Mouse (Mus musculus) T-helper 17 cell (primary cell): ENCODE results near the gene Prkg1.
"Not testable (repeated sequence)": the region's sequence is repeated elsewhere in the genome, so short reads cannot be mapped to it uniquely, and the experiment has no call there.

Experiments used
- in situ Hi-C, 2 experiments: fragments of 300-600 bp; cut with MboI, MseI; formaldehyde crosslinking; loops; 1 replicate in 1 of 2; 2 replicates in 1 of 2; pipeline ENCODE4 v1.15.1; 2025; ENCODE audit warnings: high pct_unique_total_duplicates in 2 of 2

The Prkg1 gene

DNA sequence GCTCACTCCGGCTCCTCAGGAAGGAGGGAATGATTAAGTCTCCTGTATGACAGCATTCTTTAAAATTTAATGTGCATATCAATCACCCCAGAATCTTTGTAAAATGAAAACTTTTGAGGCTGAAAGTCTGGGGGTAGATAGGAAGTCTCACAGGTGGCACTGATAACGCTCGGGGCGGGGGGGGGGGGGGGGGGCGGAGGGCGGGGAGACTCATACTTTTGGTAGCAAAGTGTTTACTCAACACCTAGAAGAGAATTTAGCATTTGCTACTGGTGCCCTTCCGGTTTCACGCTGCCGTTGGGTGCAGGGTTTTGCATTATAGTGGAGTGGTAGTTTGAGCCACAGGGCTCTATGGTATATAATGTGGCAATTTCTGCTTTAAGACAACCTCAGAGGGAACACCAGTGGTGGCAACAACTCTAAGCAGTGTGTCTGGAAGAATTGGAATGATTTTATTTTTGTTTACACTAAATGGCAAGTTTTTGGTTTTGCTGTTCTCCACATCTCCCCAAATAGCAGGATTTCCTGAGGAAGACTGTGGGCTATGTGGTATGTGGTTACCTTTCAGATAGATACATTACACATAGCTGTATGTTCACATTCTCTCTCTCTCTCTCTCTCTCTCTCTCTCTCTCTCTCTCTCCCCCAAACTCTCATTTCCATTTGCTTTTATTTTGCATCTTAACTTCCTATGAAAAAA, 427.5 kb downstream of the Prkg1 start:
- in situ Hi-C loops = no loop called here

DNA sequence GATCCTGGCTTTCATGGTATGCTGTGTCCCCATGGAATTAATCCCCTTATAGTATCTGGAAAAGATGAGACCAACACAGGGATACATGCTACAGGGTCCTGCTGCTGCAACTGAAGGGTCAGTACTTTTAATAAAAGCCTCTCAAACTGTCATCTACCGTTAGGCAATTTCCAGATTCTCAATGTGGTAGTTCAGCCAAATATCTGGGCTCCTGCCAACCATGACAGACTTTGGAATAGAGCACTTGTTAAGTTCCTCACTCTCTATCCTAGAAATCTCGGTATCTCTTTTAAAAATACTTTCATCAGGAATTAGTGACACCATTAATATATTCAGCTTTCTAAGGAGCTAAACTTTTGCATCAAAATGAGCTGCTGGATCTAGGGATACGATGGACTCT, 428.5 kb downstream of the Prkg1 start:
- in situ Hi-C loops = no loop called here

DNA sequence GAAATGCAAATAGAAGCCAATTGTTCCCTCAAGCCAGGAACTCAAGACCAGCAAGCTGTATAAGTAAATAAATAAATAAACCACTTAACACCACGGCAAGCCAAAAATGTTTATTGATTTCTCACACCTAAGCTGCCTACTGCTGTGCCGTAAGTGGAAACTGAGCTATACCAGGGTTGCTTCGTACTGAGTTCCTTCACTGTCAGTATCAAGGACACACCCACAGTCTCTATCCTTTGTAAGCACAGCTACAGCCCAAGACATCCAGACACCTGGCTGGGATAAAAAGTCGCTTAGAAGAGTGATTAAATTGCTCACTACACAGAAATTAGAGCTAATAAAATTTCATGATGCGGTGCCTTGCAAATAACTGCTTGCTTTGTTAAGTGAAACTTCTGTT, 434.9 kb downstream of the Prkg1 start:
- in situ Hi-C loops = no loop called here

DNA sequence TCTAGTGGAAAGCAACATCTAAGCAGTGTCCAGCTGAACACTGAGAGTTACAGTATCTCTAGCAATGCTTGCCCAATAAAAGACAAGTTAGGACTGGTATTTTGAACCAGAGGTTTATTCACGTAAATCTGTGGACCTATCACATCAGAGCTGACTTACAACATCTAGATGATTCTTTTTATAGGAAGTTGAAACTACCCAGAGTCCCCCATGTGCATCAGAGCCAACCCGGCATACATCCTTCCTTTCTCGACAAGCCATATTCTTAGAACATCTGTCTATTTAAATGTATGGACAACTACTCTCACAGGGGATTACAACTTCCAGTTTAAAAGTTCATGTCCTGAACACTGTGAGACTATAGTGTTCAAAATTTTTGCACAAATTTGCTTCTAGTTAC, 460.1 kb downstream of the Prkg1 start:
- in situ Hi-C loops = no loop called here

DNA sequence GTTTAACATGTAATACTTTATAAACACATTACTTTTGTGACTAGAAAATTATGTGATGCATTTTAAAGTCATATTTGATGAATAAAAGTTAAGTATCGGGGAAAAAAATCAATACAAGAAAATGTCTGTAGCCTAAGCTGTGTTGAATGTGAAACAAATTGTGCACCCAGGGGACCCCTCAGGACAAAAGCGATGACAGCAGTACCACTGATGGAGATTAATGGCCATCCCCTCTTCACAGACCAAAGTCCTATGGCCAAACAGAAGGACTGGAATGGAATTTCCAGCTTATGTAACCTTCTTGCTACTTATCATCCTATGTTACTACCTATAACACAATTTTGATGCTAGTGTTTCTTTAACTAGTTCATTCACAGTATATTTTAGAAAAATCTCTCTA, 473.6 kb downstream of the Prkg1 start:
- in situ Hi-C loops = no loop called here

DNA sequence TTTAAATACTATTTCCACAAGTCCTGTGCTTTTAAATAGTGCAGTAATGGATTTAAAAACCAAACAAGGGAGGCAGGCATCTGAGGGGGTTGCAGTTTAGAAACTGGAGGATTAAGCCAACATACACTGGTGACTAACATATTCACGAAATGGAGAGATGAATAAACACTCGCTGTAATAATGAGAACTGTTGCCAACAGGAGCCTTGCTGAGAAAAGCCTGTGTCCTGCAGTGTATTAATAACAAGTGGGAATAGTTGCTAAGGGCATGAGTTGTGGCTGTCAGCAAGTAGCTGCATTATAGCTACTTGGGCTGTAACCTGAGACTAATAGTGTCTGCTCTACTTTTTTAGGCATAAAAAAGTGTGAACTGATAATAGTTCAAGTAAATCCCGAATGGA, 480.3 kb downstream of the Prkg1 start:
- in situ Hi-C loops = no loop called here

DNA sequence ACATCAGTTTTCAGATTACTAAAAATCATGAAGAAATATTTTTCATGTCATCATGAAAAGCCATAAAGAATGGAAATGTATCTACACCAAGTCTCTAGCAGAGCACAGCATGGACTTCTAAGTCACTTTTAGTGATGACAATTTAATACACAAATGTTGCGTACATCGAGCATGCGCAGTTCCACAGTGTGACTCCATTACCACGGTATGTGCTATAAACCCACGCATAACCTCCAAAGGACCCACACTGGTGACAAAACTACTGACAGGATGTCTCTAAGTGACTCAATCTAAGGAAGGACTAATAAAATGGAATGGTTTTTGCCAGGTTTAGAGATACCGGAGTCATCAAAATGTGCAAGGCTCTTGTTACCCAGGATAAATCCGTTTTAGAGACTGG, 480.7 kb downstream of the Prkg1 start:
- in situ Hi-C loops = no loop called here

DNA sequence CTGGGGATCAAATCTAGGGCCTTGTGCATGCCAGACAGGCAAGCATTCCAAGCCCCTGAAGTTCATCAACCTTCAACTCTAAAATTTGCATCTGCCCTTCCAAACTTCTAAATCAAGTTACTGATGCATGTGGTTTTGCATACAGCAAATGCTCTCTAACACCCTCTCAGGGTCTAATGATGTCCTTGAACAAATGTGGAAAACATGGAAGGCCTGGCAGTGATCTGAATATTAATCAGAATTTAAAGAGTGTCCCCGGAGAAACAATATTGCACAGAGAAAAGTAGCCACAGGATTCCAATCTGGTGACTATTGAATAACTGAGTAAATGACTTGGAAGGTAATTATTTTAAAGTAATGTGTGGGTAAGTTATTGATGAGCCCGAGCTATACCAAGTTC, 481.2 kb downstream of the Prkg1 start:
- in situ Hi-C loops = no loop called here

DNA sequence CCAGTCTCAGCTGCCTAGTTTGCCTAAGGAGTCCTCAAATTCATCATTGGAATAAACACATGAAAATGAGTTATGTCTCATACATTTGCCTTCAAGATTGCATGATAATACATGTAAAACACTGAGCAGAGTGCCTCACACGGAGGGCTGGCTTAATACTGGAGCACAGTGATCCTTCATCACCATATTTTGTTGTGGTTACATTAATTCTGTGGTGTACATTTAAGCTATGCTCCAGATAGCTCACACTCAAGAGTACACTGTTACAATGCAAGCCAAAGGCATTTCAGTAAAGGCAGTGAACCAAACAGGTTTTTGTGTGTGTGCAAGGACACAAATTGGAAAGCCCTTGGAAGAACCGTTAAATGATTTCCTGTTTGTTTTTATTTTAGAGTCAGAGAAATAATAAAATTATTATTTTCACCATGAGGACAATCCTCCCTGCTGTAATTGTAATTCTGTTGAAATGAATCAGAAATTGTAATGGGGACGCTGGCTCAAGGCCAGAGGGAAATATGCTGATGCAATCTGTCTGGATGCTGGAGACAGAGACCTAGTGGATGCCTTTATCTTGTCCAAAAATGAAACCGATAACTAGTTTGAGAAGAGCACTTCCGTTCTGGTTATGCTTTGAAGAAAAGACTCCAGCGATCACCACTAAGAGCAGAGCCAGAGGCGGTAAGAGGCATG, 484.9 kb downstream of the Prkg1 start:
- in situ Hi-C loops = no loop called here

DNA sequence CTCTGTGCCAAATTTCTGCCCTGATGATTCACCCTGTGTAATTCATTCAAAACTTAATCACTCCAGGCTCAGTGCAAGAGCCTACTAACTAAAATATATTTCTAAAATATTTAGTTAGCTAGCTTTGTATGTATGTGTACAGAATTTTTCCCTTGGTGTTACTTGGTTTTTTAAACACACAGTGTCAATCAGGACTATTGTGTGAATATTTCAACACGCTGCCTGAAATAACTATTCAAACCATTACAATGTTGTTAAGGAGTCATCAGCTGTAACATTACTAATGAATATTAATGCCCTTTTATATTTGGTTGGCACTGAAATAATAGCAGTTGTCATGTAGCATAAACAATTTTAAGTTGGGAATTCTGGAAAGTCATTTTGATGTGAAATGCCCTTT, 502.4 kb downstream of the Prkg1 start:
- in situ Hi-C loops = no loop called here

DNA sequence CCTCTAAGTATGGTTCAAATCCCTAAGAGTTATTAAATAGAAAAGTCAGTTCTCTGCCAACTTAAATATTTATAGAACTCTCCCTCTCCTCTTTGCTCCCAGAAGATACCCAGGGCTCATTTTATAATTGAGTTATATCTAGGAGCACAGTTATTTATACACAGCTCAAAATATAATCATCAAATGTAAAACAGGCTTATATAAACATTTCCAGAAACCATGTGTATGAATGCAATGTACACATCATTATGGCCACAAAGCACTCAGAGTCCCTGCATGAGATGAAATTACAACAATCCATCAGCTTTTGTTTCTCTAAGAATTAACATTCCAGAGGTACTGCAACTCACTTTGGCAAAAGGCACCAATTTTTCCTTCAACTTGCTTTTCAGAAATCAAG, 504.3 kb downstream of the Prkg1 start:
- in situ Hi-C loops = no loop called here

DNA sequence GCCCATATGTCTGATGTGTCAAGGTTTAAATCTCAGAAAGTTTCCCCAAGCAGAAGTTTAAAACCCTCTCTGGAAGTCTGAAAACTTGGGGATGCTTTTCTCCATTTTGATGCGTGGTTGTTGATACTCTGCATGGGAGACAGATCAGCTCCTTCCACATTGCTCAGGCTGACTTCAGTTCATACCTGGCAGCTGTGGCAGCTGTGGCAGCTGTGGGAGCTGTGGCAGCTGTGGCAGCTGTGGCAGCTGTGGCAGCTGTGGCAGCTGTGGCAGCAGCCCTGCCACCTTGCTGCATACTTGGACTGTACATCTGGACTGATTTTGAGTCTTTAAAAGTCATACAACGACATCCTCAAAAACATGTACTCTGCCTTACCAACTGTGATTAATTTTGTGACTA, 509.1 kb downstream of the Prkg1 start:
- in situ Hi-C loops = no loop called here

DNA sequence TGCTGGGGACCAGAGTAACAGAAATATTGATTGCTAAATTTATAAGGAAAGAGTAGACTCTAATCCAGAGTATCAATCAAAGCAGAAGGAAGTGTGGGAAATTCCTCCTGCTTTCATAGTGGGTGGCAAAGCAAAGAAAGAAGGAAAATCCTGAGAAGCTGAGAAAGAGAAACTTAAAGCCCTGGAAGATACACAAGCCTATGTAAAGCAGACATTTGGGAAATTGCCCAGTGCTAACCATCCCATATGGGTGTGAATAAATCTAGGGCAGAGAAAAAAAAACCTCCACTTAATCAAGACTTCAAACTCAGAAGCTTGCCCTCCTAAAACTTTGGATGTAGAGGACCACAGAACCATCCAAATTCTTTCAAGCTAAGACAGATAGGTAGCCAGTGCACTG, 532.4 kb downstream of the Prkg1 start:
- in situ Hi-C loops = no loop called here

DNA sequence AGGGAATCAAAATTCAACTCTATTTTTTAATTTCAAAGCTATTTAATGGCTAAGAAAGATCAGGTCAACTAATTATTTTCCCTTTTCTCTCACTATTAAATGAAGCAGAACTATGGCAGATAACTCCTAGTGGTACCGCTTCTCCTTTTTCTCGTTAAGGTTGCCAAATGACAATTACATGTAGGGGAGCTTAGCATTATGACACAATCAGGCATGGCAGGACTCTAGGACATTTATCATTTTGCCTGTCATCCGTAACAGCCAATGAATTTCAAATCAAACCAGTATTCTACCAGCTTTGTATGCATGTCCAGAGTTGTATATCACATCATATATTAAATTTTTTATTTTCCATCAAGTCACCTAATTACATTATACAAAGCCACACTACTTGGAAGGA, 536.4 kb downstream of the Prkg1 start:
- in situ Hi-C loops = no loop called here

DNA sequence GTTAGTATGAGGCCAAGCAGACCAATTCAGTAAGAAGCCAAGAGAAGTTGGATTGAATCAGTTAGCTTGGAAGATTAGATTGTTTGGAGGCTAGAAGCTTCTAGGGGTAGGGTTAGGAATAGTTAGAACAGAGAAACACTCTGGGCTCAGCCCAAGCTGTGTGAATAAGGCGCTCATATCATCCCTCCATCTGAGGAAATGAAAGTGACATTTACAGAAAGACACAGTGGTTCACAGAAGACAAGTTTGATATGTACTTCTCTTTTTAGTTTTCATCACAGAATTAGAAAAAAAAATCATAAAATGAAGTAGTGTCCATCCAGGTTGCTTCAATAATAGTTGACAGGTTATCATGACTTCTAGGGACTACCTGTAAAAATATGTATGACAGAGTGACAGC, 541.4 kb downstream of the Prkg1 start:
- in situ Hi-C loops = no loop called here

DNA sequence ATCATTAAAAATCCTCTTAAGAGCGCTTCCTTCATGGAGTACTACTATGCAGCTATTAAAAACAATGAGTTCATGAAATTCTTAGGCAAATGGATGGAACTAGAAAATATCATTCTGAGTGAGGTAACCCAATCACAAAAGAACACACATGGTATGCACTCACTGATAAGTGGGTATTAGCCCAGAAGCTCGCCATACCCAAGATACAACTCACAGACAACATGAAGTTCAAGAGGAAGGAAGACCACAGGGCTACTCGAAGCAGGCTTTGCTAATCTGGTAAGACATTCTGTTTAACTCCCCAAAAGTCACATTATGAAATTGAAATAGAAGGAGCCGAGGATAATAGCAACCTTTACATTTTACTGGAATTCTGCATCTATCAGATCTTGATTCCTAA, 545.6 kb downstream of the Prkg1 start:
- in situ Hi-C loops = not testable (repeated sequence)

DNA sequence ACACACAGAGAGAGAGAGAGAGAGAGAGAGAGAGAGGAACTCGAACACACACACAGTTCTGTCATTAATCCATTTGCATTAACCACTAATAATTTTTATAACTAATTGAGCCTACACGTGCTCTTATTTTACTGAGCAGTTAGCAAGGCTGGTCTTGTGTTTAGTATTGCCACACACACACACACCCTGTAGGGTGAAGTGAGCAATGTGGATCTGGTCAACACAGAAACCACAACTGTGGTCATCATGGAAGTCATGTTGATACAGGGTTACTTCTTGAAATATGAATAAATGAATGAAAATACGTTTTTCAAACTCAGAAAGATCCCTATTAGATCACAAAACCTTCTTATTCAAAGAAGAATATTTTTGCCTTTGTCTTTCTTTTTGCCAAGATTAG, 554.0 kb downstream of the Prkg1 start:
- in situ Hi-C loops = no loop called here

DNA sequence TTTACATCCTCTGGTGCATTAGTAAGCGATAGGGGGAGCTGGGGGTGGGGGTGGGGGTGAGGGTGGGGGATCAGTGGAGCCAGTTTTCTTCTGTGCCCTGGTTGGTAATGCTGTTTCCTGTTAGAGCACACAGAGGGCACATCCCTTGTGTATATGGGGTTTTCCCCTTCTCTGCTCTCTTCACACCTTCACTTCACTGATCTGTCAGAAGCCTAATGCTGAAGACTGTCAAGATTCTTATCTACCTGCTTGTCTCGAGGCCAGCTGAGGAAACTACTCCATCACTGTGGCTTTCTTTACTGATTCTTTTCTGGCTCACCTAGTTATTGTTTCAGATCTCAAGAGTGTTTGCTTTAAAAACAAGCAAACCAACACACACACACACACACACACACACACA, 554.4 kb downstream of the Prkg1 start:
- in situ Hi-C loops = no loop called here

DNA sequence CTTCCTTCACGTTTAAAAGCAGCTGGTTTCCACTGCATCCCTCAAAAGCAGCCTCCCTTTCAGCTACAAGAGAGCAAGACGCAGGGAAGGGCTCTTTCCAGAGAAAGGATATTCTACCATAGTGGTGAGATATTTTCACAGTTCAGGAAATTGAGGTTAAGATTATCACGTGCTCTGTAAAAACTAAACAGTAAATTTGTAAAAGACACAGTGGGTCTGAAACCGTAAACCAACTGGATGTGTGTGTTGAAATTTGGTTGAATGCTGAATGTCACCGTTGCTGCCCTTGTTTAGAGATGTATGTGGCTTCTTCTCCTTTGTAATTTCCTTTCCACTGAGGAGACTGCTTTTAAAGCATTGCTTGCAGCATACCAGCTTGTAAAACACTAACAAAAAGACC, 565.2 kb downstream of the Prkg1 start:
- in situ Hi-C loops = no loop called here

DNA sequence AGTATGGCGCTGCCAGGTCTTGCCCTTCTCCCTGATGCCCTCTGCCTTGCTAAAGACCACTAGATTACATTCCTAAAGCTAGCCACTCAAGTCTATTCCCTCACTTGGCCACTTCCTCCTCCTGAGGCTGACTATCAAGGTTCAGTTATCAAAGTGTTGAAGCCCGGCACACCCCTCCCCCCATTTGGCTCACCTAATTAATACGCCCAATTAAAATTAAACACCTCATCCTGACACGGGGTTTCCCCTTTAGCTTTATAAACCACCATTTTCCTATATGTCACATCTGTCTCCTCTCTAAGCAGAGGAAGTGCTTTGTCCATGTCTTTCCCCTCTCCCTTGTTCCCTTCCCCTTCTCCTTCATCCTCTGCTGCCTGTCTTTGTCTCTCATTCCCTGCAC, 566.4 kb downstream of the Prkg1 start:
- in situ Hi-C loops = no loop called here

DNA sequence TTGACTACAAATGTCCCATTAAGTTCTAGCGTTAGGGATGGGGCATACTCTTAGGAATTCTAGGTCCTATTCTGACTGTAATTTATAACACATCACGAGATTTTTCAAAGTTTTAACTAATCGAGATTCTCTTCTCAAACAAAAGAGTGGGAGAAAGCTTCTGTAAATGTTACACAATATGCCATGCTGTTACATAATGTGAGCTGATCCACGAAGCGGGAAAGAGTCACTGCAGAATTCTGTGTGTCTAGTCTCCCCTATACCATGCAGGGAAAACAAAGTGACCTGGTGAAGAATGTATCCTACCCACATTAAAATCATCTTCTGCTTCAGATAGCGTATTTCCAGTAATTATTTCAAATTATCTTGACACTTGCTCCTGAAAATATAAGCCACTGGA, 567.8 kb downstream of the Prkg1 start:
- in situ Hi-C loops = no loop called here

DNA sequence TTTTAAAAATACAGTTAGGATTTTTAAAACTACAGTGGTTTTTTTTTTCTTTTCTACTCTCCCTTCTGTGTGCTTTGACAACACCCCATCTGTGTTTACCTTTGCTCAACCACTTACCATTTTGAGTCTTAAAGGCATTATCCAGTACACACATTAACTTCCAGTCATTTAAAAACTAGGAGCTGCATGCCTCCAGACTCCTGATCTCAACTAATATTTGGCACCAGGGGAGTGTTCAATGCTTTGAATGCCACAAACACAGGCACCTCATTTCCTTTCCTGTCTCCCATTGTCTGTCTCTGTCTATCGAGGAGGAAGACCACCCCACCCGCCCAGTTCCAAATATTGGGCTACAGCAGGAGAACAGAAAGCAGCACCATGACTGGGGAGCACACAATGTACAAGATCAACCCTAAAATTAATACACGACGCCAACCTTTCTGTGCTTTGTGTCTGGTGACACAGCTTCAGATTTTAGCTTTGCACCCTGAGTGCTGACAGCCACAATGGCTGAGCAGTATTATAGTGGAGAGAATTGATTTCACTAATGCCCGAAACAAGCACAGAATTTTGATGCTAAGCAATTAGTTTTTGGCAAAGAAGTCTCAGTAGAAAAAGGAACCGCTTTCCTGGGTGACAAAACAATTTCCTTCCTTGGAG, 576.1 kb downstream of the Prkg1 start:
- in situ Hi-C loops = loop anchor here in 1 of 2 experiments (10.0 kb wide), 1 partner anchor 64 kb away; no protein-coding TSS in a partner anchor

DNA sequence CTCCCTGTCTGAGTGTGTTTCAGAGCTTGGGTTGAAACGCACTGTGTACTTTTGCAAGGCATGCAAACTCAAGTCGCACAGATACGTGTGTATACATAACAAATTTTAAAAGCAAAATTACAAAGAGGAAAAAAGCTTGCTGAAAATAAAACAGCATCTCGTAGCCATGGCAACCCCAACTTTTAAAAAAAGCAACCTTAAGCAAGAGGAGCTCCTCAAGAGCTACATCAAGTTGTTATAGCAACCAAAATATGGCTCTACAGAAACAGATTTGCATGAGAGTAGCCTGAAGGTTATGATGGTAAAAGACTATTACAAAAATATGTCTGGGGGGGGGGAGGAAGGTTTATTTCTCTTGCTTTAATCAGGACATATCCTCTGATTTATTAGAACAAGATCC, 584.1 kb downstream of the Prkg1 start:
- in situ Hi-C loops = loop anchor here in 1 of 2 experiments (10.0 kb wide), 1 partner anchor 56 kb away; no protein-coding TSS in a partner anchor
